Mouse (Mus musculus): Measurements from ENCODE around the gene Sf3a3. TPM values are rescaled to one million over a fixed set of nuclear protein-coding genes. Genes with fewer than 3 reads are reported as not detected.
A peak's percentile ranks its signal among the peaks of the same experiment; 100 is the strongest.

The Sf3a3 gene
- 10 to 100 TPM; 34.9 to 35.4 TPM for total RNA-seq (2021)

DNA sequence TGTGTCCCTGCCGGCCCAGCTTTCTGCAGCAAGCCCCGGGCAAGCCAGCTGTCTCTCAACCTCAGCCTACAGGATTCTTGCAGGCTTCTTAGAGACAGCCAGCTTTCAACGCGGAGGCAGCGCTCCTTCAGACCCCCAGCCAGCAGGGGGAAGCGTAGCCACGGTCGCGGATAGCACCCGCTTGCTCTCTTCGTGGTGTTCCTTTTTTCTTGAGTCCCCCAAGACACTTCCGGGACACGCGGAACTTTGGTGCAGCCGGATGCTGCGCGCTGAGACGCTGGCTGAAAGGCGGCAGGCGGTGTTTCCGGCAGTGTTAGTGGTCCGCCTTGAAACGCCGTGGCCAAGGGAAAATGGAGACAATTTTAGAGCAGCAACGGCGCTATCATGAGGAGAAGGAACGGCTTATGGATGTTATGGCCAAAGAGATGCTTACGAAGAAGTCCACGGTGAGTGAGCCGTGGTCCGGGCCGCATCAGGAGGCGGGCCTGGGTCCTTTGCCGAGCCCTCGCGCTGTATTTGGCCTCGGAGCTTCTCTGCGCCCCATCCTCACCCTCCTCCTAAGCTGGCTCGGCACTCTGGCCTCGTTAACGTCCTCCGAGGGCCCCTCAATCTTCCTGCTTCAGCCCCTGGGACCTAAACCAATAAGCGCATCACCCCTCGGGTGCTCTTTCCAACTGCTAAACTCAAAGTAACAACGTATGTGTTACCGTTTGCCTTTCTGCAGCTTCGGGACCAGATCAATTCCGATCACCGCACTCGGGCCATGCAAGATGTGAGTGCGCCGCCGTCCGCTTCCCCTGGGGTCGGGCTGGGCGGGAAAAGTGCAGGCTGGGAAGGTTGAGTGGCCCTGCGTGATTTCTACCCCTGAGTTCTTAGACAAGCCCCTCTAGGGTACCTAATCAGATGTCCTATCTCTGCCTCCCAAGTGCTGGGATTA lies at the start of gene Sf3a3:
Gene Sf3a3 (plus strand): TSS at position 232 of the 937 bp plus-strand sequence.
- peak; percentile 92 to 95 for DNase-seq

DNA sequence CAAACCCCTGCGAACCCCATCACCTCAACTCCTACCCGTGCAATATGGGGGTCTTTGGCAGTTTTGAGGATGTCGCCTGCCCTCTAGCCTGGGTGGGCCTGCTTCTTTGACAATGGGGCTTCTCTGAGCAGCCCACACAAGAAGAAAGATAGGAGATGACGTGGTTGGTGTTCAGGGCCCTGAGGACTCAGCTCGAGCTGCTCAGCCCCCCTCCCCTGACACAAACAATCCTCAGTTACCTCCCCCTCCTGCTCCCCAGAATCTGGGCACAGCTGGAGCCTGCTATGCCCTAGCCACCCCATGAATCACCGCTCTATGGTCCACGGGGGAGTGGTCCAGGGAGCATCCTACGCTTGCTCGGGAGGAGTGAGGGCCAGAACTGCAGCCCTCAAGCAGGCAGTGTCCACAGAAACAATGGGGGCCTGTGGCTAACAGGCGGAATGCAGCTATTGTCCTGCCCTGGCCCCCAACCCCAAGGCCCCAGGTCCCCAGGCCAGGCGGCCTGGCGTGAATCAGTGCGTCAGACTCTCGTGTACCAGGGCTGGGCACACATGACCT lies 47.0 kb upstream of the Sf3a3 start:
- DNase-seq, result no peak

DNA sequence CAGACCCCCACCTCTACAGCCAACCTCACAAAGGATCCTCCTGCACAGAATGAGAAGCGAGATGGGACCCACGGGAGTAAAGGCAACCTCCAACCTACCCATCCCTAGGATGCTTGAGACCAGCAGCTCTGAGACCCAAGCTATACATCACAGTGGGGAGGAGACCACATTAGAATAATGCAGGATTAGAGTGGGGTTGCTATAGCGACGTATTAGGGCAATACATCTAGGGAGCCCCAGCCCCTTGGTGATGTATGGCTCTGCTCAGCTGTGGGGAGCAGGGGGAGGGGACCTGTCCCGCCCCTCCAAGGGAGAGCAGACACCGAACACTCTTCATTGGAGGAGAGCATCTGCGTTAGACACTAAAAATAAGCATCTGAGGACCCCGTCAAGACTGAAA lies 46.5 kb upstream of the Sf3a3 start:
- no peak for DNase-seq

DNA sequence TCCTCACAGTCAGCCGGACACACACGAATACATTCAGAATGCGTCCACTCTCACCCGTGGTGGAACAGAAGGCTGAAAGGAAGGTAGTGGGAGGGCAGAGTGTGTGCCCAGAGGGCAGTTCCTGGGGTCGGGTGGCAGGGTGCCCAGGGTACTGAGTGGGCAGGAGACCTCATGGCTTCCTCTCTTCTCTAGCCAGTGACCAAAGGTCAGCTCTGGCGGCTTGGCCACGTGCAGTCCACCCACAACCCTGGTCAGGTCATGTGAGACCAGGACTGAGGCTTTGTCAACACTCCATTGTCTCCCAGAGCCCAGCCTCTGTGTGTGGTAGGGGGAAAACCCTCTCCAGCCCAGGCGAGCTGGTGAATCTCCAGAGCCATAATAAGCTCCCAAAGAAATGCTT lies 44.3 kb upstream of the Sf3a3 start:
- DNase-seq, result no peak

DNA sequence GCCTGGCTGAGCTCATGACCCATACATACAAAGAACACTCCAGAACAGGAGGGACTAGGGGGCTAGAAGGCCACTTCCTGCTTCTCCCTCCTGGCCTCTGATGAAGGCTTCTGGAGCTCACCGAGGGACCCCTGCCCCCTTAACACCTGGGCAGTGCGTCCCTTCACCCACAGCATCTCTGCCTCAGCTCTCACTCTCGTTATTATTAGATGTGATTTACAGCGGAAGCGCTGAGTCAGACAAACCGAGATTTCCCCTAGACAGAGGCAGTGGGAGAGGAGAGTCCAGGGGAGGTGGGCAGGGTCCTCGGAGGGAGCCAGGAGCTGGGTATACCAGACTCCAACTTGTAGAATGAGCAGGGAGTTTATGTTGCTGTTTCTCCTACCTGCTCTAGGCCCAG lies 43.0 kb upstream of the Sf3a3 start:
- no peak for DNase-seq

DNA sequence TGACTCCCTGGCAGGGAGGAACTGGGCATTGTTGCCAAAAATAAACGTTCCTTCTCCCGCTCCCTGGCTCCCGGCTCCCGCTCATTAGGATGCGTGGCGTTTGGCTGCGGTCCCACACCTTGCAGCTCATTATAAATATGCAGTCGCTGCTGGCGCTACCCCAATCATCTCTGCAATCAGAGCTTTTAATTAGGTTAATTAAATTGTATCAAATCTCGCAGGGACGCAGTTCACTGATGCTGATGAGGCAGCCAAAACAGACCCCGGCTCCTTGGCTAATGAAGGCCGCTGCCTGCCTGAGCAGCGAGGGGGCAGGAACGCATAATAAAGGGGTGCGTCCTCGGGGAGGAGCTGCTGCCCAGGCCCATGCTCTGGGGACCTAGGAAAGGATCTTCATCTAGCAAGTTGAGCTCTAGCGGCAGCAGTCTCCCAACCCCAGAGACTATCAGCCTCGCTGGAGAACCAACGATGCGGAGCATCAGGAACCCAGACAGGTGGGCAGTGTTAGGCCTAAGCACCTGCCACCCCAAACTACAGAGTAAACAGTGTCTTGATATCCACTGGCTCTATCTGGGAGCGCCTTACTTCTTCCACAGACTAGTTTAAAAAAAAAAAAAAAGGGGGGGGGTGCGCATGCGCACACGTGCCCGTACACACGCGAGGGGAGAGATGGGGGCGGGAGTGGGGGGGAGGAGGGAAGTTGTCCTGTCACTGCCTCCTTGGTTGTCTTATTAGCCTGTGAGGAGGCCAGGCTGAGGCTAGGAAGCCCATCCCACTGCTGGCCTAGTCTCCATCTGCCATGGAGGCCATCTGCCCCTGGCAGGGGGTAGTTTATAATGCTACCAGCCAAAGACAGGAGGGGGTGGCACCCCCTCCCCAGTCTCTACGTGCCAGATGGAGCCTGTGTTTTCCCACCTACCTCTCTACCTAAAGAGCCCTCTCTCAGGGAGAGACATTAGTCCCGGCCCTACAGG lies 41.9 kb upstream of the Sf3a3 start:
- DNase-seq, result peak in 1 of 2 experiments; percentile 34

DNA sequence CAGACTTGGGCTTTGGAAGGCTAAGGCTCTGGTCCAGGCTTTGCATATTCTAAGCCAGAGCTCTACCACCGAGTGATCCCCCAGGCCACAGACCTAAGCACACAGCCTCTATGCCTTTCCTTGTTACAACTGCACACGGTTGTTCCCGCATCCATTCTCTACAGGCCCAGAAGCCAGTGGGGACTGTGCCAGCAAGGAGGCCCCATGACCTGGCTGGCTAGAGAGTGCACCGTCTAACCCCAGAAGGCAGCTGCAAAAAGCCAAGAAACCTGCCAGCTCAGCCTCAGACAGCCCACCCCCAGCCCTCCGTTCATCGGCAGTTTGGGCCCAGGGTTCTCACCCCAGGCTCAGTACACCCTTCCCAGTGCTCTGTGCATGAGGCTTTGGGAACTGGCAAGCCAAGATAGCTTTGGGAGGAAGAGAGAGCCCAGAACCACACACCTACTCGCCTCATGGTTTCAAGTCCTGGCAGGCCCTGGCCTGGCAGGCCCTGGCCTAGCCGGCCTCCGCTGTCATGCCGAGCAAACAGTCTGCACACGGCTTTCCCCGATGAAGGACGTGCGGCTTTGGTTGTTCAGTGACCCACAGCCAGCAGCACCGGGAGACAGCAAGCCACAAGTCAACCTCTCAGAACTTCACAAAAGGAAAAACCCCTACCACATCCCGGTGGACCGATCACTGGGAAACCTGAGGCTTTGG lies 40.1 kb upstream of the Sf3a3 start:
- DNase-seq, result no peak

DNA sequence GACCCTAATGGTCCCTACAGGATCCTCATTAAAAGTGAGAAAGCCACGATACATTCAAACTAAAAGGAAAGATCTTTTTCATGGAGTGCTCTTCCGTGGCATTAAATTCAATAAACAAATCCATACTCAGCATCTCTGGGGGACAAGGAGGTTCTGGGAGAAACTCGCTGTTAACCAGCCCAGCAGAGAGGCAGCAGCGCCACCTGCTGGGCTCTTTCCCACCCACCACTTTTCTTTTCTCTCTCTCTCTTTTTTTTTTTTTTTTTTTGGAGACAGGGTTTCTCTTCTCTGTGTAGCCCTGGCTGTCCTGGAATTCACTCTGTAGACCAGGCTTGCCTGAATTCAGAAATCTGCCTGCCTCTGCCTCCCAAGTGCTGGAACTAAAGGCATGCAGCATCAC lies 39.5 kb upstream of the Sf3a3 start:
- peak in 1 of 2 experiments; percentile 60 for DNase-seq

DNA sequence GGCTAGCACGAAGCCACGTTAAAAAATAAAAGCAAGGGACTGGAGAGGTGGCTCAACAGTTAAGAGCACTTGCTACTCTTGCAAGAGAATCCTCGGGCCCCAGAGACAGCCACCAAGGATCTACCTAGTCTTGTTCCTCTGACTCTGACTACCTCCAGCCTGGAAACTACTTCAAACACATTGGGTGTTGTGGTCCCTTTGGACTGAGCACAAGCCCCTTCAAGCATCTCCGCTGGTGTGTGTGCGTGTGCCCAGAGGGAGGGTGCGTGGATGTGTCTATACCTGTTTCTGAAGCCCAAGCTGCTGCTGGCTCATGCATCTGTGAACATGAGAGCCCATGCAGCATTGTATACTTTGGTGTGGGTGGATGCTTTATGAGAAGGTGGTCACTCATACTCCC lies 38.6 kb upstream of the Sf3a3 start:
- no peak for DNase-seq

DNA sequence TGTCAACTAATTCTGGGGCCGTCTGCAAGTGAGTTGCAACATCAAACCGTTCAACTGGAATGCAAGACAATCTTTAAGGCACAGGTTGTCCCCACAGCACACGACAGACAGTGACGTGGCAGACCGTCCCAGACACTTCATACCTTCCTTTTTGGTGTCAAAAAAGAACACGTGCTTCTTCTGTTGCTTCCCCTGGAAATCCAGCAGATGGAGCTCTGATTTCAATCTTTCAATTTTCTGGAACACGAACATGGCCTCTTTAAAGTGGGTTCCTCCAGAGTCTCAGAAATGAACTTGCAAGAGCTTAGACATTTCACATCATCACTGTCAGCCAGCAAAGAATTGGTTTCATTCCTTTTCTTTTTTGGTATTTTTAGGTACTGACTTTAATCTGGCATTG lies 32.3 kb upstream of the Sf3a3 start:
- DNase-seq, result no peak

DNA sequence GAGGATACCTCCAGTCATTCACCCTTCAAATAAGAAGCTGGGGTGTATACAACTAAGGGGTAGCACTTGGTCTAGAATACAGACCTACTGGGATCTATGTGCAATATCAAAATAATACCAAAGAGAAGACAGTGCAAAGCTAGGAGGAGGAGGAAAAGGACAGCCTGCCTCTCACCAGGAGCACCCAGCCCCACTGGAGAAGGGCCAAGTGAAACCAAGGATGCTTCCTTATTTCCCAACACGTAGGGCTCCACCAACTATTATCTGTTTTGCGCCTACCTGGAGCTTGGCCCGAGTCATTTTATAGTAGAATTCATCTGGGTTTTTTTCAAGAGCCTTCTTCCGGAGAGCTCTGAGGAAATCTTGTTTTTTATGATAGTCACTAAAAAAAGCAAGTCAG lies 31.1 kb upstream of the Sf3a3 start:
- DNase-seq, result no peak

DNA sequence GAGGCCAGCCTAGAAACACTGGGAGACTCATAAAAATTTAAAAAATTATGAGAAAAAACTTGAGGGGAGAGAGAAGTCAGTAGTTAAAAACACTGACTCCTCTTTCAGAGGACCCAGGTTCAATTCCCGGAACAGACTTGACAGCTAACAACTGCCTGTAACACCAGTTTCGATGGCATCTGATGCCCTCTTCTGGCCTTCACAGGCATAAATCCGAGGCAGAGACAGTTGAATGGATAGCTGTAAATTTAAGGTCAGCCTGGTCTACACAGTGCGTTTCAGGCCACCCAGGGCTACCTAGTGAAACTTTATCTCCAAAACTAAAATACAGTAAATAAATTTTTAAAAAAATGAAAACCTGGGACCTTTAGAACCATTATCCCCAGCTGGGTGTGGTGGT lies 29.6 kb upstream of the Sf3a3 start:
- no peak for DNase-seq

DNA sequence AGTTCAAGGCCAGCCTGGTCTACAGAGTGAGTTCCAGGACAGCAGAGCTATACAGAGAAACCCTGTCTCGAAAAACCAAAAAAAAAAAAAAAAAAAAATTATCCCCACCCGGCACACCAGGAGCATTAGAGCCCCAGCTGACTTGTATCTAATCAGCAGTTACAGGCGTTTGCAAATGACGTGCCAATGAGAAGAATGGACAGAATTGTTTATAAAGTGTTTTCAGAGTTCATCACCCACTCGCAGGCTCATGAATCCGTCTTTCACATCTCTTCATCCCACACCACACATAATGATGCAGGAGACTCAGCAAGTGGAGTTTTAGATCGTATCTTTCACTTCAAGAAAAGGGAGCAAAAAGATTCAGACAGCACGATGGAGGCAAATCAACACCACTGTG lies 29.1 kb upstream of the Sf3a3 start:
- no peak for DNase-seq

DNA sequence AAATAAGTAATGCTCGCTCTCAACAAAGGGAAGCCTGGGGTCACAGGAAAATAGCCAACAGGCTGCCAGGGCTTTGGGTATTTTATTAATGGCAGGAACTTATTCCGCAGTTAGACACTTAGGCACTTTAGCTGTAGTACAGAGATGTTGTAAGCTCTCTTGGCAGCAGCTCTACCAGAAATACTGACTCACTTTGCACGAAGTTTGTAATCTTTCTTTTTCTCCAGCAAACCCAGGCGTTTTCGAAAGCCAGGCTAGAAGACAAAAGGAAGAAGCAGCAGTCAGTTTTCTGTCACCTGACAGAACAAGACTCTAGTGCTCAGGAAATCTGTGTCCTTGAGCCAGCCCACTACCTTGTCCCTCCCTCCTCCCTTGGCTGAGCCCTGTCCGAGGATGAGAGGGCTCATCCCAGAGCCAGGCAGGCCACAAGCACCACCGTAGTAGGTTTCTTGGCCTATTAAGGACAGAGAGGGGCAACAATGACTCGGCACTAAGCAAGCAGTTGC lies 28.6 kb upstream of the Sf3a3 start:
- no peak for DNase-seq

DNA sequence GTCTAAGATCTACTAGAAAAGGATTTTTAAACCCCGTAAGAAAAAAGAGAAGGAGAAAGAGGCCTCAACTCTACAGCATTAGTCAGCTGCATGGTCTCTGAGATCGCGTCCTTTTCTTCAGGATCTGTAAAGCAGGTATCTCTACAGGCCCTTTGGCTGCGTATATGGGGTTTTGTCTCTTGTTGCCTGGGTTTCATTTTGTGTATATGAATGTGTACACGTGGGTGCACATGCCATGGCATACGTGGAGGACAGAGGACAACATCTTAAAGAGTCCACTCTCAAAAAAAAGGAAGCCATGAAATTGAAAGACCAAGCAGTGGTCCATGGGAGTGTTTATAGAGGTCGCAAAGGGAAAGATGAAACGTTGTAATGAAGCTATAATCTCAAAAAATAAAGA lies 23.1 kb upstream of the Sf3a3 start:
- no peak for DNase-seq

DNA sequence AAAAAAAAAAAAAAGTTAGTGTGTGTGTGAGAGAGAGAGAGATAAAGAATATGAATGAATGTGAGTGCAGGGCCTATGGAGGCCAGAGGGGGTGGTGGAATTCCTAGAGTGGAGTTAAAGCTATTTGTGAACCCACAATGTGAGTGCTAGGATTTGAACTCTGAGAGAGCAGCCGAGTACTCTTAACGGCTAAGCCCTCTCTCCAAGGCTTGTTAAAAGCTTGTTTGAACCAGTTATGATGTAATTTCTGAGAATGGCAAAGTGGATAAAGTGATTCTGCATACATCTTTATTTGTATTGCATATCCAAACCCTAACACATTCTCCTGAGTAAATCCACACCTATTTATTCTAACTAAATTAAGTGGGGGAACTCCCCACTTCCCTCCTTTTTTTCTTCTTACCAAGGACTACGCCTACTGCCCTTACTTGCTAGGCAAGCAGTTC lies 22.1 kb upstream of the Sf3a3 start:
- DNase-seq, result no peak

DNA sequence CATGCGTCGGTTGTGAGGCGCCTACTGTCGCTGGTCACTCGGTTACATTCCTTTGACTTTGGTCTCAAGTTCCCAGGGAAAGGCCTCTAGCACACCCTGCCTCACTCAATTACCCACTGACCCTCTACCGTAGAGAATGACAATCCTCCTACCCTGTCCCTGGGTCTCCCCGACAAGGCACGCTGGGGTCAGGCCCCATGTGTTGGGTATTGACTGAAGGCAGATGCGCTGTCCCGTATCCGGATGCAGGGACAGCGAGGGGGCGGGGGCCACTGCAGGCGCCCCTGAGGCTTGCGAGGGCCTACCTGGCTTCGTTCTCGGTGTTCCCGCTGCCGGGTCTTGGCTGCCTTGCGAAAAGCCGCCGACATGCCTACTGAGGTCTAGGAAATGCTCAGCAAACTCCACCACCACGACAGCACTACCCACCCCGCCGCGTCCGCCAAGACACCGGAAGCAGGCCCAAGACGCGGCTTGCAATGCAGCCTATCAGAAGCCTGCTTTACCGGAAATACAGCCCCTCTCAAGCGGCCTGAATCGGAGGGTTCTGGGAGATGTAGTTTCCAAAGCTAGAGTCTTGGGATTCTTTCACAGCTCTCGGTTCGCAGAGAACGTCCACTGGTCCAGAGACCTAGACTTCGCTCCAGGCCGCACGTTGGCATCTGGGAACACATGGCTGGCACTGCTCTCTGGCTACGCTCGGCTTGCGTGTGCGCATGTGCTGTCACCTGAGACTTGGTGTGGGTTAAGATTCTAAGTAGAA lies 21.3 kb upstream of the Sf3a3 start, which contains the start of gene Utp11:
Gene Utp11 (minus strand): TSS at position 466 of the 760 bp plus-strand sequence.
- DNase-seq, result peak; percentile 83

DNA sequence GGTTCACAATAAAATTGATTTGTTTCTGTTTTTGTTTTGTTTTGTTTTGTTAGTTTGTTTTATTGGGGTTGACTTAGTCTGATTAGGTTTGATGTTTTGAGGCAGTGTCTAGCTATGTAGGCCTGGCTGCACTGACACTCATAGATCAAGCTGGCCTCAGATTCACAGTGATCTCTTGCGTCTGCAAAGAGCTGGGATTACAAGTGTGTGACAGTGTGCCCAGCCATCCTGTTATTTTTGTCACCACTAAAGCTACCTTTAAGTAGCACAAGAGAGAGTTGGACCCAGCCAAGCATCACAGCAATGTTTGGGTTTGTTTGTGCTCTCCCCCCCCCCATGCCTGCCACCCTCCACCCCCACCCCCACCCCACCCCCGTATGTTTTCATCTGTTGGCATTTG lies 20.0 kb upstream of the Sf3a3 start:
- no peak for DNase-seq

DNA sequence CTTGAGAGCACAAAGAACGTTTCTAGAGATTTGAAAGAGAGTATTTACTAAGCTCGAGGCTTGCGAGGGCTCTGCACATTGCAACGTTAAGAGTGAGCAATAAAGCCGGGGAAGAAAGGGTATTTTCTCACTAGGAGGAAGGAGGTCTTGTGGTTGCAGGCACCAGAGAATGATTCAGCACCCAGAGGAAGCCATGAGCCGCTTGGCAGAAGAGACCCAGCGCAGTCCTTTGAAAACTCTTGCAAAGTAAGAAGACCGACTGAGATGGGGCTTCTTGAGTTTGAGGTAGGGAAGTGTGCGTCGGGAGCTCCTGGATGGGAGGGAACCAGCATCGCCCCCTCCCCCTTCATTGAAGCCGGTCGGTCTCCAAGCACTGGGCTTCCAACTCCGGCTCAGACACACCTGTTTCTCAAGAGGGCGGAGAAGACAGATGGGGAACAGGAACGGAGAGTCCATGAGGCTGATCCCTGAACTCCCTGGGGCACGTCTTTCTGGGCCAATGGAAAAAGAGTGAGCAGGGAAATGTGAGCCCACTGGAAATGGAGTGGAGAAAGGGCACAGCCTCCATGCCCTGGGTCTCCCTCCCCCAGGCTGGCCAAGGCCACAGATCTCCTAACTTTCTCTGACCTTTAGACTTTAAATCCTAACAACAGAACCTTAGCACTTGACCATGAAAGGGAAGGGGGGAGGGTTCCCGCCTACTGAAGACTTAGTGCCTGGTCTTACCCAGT lies 18.6 kb upstream of the Sf3a3 start:
- DNase-seq, result no peak

DNA sequence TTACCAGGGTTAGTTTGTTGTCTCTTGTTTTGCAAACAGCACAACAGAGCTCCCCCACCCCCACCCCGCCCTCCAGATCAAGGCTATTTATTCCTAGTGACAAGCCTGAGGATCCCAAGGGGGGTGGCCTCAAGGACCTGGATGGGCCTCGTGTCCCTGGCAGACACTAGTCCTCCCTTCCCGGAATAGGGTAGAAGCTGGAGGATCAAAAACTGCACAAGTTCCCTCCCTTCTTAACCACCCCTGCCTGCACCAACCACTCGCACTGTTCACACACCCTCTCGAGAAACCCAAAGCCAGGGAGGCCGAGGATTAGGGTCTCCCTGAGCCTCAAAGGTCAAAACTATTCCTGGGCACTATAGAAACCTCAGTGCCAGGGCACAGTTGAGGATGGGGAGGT lies 14.8 kb upstream of the Sf3a3 start:
- no peak for DNase-seq

All from layer of hippocampus, postnatal 36 days (tissue).